ENCODE assay signal across 15 mouse cellular contexts in genomic region chr2:103668939-103669338, GRCm38 (mm10).
"Had no signal": no experiment of that assay in that cellular context is flagged by ENCODE, and none has a peak within 500 bp of the region (broad histone marks: within the 10 kb centered on the region; RNA-seq: fewer than 3 reads in every experiment).

No protein-coding gene starts in this region.

- H3K4me1 ChIP-seq: liver, embryonic 13.5 days; stomach, embryonic 15.5 days had no signal

- H3K9ac ChIP-seq: kidney, embryonic 15.5 days; liver, embryonic 13.5 days; midbrain, embryonic 12.5 days; midbrain, embryonic 15.5 days; neural tube, embryonic 13.5 days; stomach, embryonic 15.5 days had no signal

- H3K4me3 ChIP-seq: kidney, embryonic 15.5 days; left cerebral cortex, adult 2 months; liver, embryonic 13.5 days; midbrain, embryonic 12.5 days; midbrain, embryonic 15.5 days; neural tube, embryonic 13.5 days; stomach, embryonic 15.5 days had no signal

- H3K36me3 ChIP-seq: kidney, embryonic 15.5 days; liver, embryonic 13.5 days; midbrain, embryonic 12.5 days; midbrain, embryonic 15.5 days; neural tube, embryonic 13.5 days; stomach, embryonic 15.5 days had no signal

- H3K27me3 ChIP-seq: kidney, embryonic 15.5 days; liver, embryonic 13.5 days; midbrain, embryonic 12.5 days; midbrain, embryonic 15.5 days; neural tube, embryonic 13.5 days; stomach, embryonic 15.5 days had no signal

- DNase-seq: kidney, postnatal 10 days; kidney, postnatal 36 days; liver, embryonic 13.5 days; lung, adult 2 months; lung, postnatal 14 days; right cerebral cortex, postnatal 14 days; right cerebral cortex, postnatal 4 days; thymus, adult 18-20 months had no signal

- H3K27ac ChIP-seq: left cerebral cortex, adult 2 months; liver, embryonic 13.5 days; macrophage; midbrain, embryonic 12.5 days; midbrain, embryonic 15.5 days; stomach, embryonic 15.5 days had no signal

- H3K4me2 ChIP-seq: kidney, embryonic 15.5 days; liver, embryonic 13.5 days; midbrain, embryonic 12.5 days; midbrain, embryonic 15.5 days; neural tube, embryonic 13.5 days; stomach, embryonic 15.5 days had no signal

- H3K9me3 ChIP-seq: kidney, embryonic 15.5 days; liver, embryonic 13.5 days; midbrain, embryonic 12.5 days; midbrain, embryonic 15.5 days; neural tube, embryonic 13.5 days; stomach, embryonic 15.5 days had no signal
